Comparison of ENCODE assay signal across 8 mouse cellular contexts in genomic region chr8:84042948-84043342, GRCm38 (mm10). TPM values are rescaled to one million over a fixed set of nuclear protein-coding genes. Genes with fewer than 3 reads are reported as not detected.
DNase-seq lines count a peak whose midpoint lies in the region; ATAC-seq and TF ChIP-seq lines count a peak whose summit lies in the region.

No protein-coding gene starts in this region.

- no peak for TF ChIP-seq CTCF in olfactory bulb, adult 2 months (IDR thresholded peaks at IDR 0.05; ENCODE audit: insufficient read depth, low read depth, low read length)

- peaks cover 10% of the 10 kb centered on the region for H3K4me1 ChIP-seq in lung, embryonic 15.5 days
- peaks cover 24% of the 10 kb centered on the region for H3K4me1 ChIP-seq in forebrain, embryonic 13.5 days
- peaks cover 9% of the 10 kb centered on the region; the same call in 1 of the 2 replicates for H3K4me1 ChIP-seq in intestine, embryonic 15.5 days (replicated peaks)
- H3K4me1 ChIP-seq in olfactory bulb, adult 2 months (ENCODE audit: control insufficient read depth, insufficient read depth, low read length) = peaks cover 15% of the 10 kb centered on the region

- no peaks in the 10 kb centered on the region for H3K36me3 ChIP-seq in lung, embryonic 15.5 days
- H3K36me3 ChIP-seq in forebrain, embryonic 13.5 days (ENCODE audit: poor library complexity, severe bottlenecking) = no peaks in the 10 kb centered on the region
- H3K36me3 ChIP-seq in intestine, embryonic 15.5 days = no peaks in the 10 kb centered on the region

- peaks cover 53% of the 10 kb centered on the region for H3K27me3 ChIP-seq in lung, embryonic 15.5 days
- peaks cover 67% of the 10 kb centered on the region for H3K27me3 ChIP-seq in forebrain, embryonic 13.5 days
- peaks cover 38% of the 10 kb centered on the region for H3K27me3 ChIP-seq in intestine, embryonic 15.5 days (replicated peaks)

- 30% methylated on average over 12 of the region's 12 CpGs for WGBS in lung, embryonic 15.5 days
- 36% methylated on average over 12 of the region's 12 CpGs for WGBS in forebrain, embryonic 13.5 days
- WGBS in intestine, embryonic 15.5 days = 41% methylated on average over 12 of the region's 12 CpGs
- 44% methylated on average over 12 of the region's 12 CpGs for WGBS in olfactory bulb, adult 2 months

- H3K9me3 ChIP-seq in lung, embryonic 15.5 days = no peaks in the 10 kb centered on the region; the same call in 1 of the 2 replicates
- H3K9me3 ChIP-seq in forebrain, embryonic 13.5 days (replicated peaks) = 0 out of 2 replicates have a peak, but pooled peaks cover 2% of the 10 kb centered on the region
- H3K9me3 ChIP-seq in intestine, embryonic 15.5 days = no peaks in the 10 kb centered on the region

- ATAC-seq in lung, embryonic 15.5 days (ENCODE audit: borderline replicate concordance, extremely low read depth, low FRiP score, low TSS enrichment) = no peak; the same call in 1 of the 2 replicates
- ATAC-seq in forebrain, embryonic 13.5 days = no peak
- no peak for ATAC-seq in intestine, embryonic 15.5 days
- ATAC-seq in cerebellum, adult (ENCODE audit: insufficient number of reproducible peaks, low FRiP score, low TSS enrichment) = no peak

- peak overlapping the region; percentile 76 for H3K4me2 ChIP-seq in lung, embryonic 15.5 days
- H3K4me2 ChIP-seq in forebrain, embryonic 13.5 days = peak overlapping the region; percentile 60; the same call in 1 of the 2 replicates
- peak overlapping the region; percentile 82; the same call in 1 of the 2 replicates for H3K4me2 ChIP-seq in intestine, embryonic 15.5 days (replicated peaks)

- peak overlapping the region; percentile 39; the same call in 1 of the 2 replicates for H3K4me3 ChIP-seq in lung, embryonic 15.5 days
- H3K4me3 ChIP-seq in forebrain, embryonic 13.5 days = no peak overlapping the region
- H3K4me3 ChIP-seq in intestine, embryonic 15.5 days (replicated peaks) = peak overlapping the region; percentile 37
- H3K4me3 ChIP-seq in olfactory bulb, adult 2 months (ENCODE audit: insufficient read depth, low read depth, low read length) = peak overlapping the region; percentile 41; the same call in 1 of the 2 replicates

- no peak overlapping the region for H3K9ac ChIP-seq in lung, embryonic 15.5 days
- H3K9ac ChIP-seq in forebrain, embryonic 13.5 days = no peak overlapping the region
- no peak overlapping the region for H3K9ac ChIP-seq in intestine, embryonic 15.5 days

- no peak overlapping the region for H3K27ac ChIP-seq in lung, embryonic 15.5 days
- H3K27ac ChIP-seq in forebrain, embryonic 13.5 days = no peak overlapping the region
- no peak overlapping the region for H3K27ac ChIP-seq in intestine, embryonic 15.5 days
- H3K27ac ChIP-seq in olfactory bulb, adult 2 months (ENCODE audit: insufficient read depth, low read depth, low read length) = no peak overlapping the region

- TF ChIP-seq POLR2A in olfactory bulb, adult 2 months (IDR thresholded peaks at IDR 0.05; ENCODE audit: insufficient read depth, low read depth, low read length) = no peak

- no peak for DNase-seq in lung, adult 18-20 months
- no peak for DNase-seq in right cerebral cortex, adult 2 months (ENCODE audit: low spot score in 2 of 2)
- no peak for DNase-seq in spleen, postnatal 14 days (ENCODE audit: low spot score in 2 of 2)

RNA-seq across cellular contexts. Expression of gene Il27ra, which starts 0.6 kb away (rescaled TPM):
- 1.4 and 2.2 TPM in 2 replicates for polyA plus RNA-seq in lung, embryonic 15.5 days (2015; fragmentation: Nextera tagmentation; extraction: Ambion mirVana)
- 0.23 and 0.29 TPM in 2 replicates for polyA plus RNA-seq in forebrain, embryonic 13.5 days (2015; fragmentation: Nextera tagmentation; extraction: Ambion mirVana)
- 1.3 and 1.5 TPM in 2 replicates for polyA plus RNA-seq in intestine, embryonic 15.5 days (2015; fragmentation: Nextera tagmentation; extraction: Ambion mirVana)
- polyA plus RNA-seq in olfactory bulb, adult 2 months (2012; ENCODE audit: insufficient read depth, insufficient read length, low replicate concordance, missing spikeins) = not detected in 2 replicates

RNA-seq across cellular contexts. Expression of gene Rln3, which starts 1.9 kb away (rescaled TPM):
- not detected in 2 replicates for polyA plus RNA-seq in lung, embryonic 15.5 days (2015; fragmentation: Nextera tagmentation; extraction: Ambion mirVana)
- not detected in 2 replicates for polyA plus RNA-seq in forebrain, embryonic 13.5 days (2015; fragmentation: Nextera tagmentation; extraction: Ambion mirVana)
- 0.28 and 0.31 TPM in 2 replicates for polyA plus RNA-seq in intestine, embryonic 15.5 days (2015; fragmentation: Nextera tagmentation; extraction: Ambion mirVana)
- polyA plus RNA-seq in olfactory bulb, adult 2 months (2012; ENCODE audit: insufficient read depth, insufficient read length, low replicate concordance, missing spikeins) = not detected in 2 replicates

RNA-seq across cellular contexts. Expression of gene Palm3, which starts 21.7 kb away (rescaled TPM):
- polyA plus RNA-seq in lung, embryonic 15.5 days (2015; fragmentation: Nextera tagmentation; extraction: Ambion mirVana) = 6.0 and 6.7 TPM in 2 replicates
- polyA plus RNA-seq in forebrain, embryonic 13.5 days (2015; fragmentation: Nextera tagmentation; extraction: Ambion mirVana) = 1.9 and 2.1 TPM in 2 replicates
- polyA plus RNA-seq in intestine, embryonic 15.5 days (2015; fragmentation: Nextera tagmentation; extraction: Ambion mirVana) = 8.9 and 9.4 TPM in 2 replicates
- not detected in 2 replicates for polyA plus RNA-seq in olfactory bulb, adult 2 months (2012; ENCODE audit: insufficient read depth, insufficient read length, low replicate concordance, missing spikeins)

RNA-seq across cellular contexts. Expression of gene Gm10643, which starts 22.0 kb away (rescaled TPM):
- 1.3 TPM in 2 replicates for polyA plus RNA-seq in lung, embryonic 15.5 days (2015; fragmentation: Nextera tagmentation; extraction: Ambion mirVana)
- polyA plus RNA-seq in forebrain, embryonic 13.5 days (2015; fragmentation: Nextera tagmentation; extraction: Ambion mirVana) = 1.1 and 1.5 TPM in 2 replicates
- 0.92 and 1.3 TPM in 2 replicates for polyA plus RNA-seq in intestine, embryonic 15.5 days (2015; fragmentation: Nextera tagmentation; extraction: Ambion mirVana)
- not detected in 2 replicates for polyA plus RNA-seq in olfactory bulb, adult 2 months (2012; ENCODE audit: insufficient read depth, insufficient read length, low replicate concordance, missing spikeins)

RNA-seq across cellular contexts. Expression of gene Rfx1, which starts 23.7 kb away (rescaled TPM):
- polyA plus RNA-seq in lung, embryonic 15.5 days (2015; fragmentation: Nextera tagmentation; extraction: Ambion mirVana) = 9.0 and 10.6 TPM in 2 replicates
- 6.7 and 8.3 TPM in 2 replicates for polyA plus RNA-seq in forebrain, embryonic 13.5 days (2015; fragmentation: Nextera tagmentation; extraction: Ambion mirVana)
- 7.3 and 7.9 TPM in 2 replicates for polyA plus RNA-seq in intestine, embryonic 15.5 days (2015; fragmentation: Nextera tagmentation; extraction: Ambion mirVana)
- polyA plus RNA-seq in olfactory bulb, adult 2 months (2012; ENCODE audit: insufficient read depth, insufficient read length, low replicate concordance, missing spikeins) = not detected in 2 replicates
